Mouse (Mus musculus) kidney, embryonic 14.5 days (tissue): Measurements from ENCODE around the gene Ccdc60. TPM values are rescaled to one million over a fixed set of nuclear protein-coding genes. Genes with fewer than 3 reads are reported as not detected.
A peak's percentile ranks its signal among the peaks of the same experiment; 100 is the strongest.

Source experiments
- ATAC-seq: fragments of 200-750 bp; cut with Nextera tagmentation; 2 replicates; pipeline ENCODE4 v1.8.0; 2017; ENCODE audit warnings: moderate number of reproducible peaks, mild to moderate bottlenecking, moderate TSS enrichment, moderate library complexity; ENCODE audit not compliant: low FRiP score, low TSS enrichment
- H3K27ac ChIP-seq: fragments of 300-500 bp; sonication (generic); 2 replicates; pipeline ENCODE4 v1.5.1; 2014; ENCODE audit warnings: low read depth, mild to moderate bottlenecking, low read length, moderate library complexity, mixed read lengths
- H3K27me3 ChIP-seq: fragments of 300-500 bp; sonication (generic); 2 replicates; pipeline ENCODE4 v1.6.1; 2014; ENCODE audit warnings: mild to moderate bottlenecking, low read length; ENCODE audit not compliant: control insufficient read depth, insufficient read depth
- H3K36me3 ChIP-seq: fragments of 300-500 bp; sonication (generic); 2 replicates; pipeline ENCODE4 v1.6.1; 2014; ENCODE audit warnings: low read length, mixed read lengths; ENCODE audit not compliant: control insufficient read depth, insufficient read depth
- H3K4me1 ChIP-seq: fragments of 300-500 bp; sonication (generic); 2 replicates; pipeline ENCODE4 v1.6.1; 2014; ENCODE audit warnings: low read length, mixed read lengths; ENCODE audit not compliant: control insufficient read depth, insufficient read depth
- H3K4me2 ChIP-seq: fragments of 300-500 bp; sonication (generic); replicated peaks from 2 replicates; pipeline ENCODE4 v1.6.1; 2014; ENCODE audit warnings: low read depth, mild to moderate bottlenecking, low read length
- H3K4me3 ChIP-seq: fragments of 300-500 bp; sonication (generic); 2 replicates; pipeline ENCODE4 v1.5.1; 2014; ENCODE audit warnings: mild to moderate bottlenecking, low read length
- H3K9ac ChIP-seq: fragments of 300-500 bp; sonication (generic); 2 replicates; pipeline ENCODE4 v1.6.1; 2014; ENCODE audit warnings: low read depth, mild to moderate bottlenecking, low read length, moderate library complexity
- H3K9me3 ChIP-seq: fragments of 300-500 bp; sonication (generic); 2 replicates; pipeline ENCODE4 v1.6.1; 2016; ENCODE audit warnings: low read length; ENCODE audit not compliant: control insufficient read depth
- WGBS: fragments of 180-500 bp; shearing (Covaris S2); extraction: QIAGEN DNeasy Blood & Tissue Kit; methylation state at CpG from one replicate; pipeline ENCODE4 v1.1.7; 2014; 5-methylcytosine and 5-hydroxymethylcytosine counted together
- polyA plus RNA-seq: library from polyadenylated mRNA; unstranded; fragments of >200 nt; fragmentation: Nextera tagmentation; extraction: Ambion mirVana; gene quantifications from 2 replicates; pipeline ENCODE4 v1.2.1, GENCODE M21; 2014

The Ccdc60 gene
- 0.47 and 0.55 TPM in 2 replicates for polyA plus RNA-seq

DNA sequence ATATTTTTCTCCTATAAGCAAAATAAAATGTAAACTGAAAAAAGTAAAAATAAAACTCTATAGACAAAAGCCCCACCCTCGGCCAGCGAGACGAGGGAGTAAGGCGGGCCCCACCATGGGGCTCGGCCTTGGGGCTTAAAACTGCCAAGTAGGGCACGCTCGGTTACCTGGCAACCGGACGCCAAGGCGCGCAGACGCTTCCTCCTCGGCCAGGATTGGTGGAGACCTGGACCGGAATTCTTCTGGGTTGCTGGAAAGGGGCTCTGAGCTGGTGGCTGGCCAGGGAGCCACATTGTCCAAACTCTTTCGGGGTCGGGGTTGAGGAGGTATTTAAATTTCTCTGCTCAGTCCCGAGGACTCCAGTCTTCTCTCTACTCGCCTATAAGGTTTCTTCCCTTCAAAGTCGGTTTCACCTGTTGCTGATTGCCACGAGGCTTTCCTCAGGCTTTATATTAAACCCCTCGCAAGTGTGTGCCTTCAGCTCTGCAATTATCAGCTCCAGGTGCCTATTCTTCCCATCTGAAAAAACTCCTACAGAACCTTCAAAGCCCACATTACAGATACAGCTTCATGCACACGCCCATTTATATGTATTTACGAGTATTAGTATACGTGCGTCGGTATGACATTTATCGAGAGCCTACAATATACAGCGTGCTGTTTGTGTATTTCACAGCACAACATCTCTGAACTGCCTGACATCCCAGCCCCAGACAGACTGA is at the start of gene Ccdc60:
Ccdc60 (minus strand) TSS at position 137 of the 722 bp plus-strand sequence.
- ATAC-seq: peak; percentile 88
- no peak within 1 kb of the TSS for H3K27ac ChIP-seq

DNA sequence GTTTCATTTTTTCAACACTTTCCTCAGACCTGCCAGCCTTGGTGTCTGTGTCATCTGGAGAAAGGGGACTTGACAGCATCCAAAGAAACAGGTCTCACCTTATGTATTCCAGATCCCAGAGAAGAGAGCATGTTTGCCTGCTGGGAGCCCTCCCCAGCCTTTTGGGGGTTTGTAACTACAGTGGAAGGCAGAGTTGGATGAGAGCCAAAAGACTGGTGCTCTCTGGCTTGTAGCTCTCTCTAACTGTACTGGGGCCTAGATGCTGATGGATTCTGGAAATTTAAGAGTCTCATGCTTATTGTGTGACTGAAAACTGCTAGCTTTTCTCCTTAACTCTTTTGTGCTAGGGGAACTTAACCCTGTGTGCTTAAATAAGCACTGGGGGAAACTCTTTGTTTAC is 47.4 kb upstream of the Ccdc60 start:
- no peak for ATAC-seq
- H3K27ac ChIP-seq: no peak overlapping the region
- no peak overlapping the region for H3K4me2 ChIP-seq
- no peaks in the 10 kb centered on the region for H3K4me1 ChIP-seq
- no peaks in the 10 kb centered on the region for H3K9me3 ChIP-seq
- no peak overlapping the region for H3K4me3 ChIP-seq
- H3K36me3 ChIP-seq: no peaks in the 10 kb centered on the region
- no peak overlapping the region for H3K9ac ChIP-seq
- H3K27me3 ChIP-seq: no peaks in the 10 kb centered on the region

More for the DNA sequence above, at the start of gene Ccdc60:
- peak within 1 kb of the TSS; percentile 25 for H3K4me3 ChIP-seq
- WGBS: 7% methylated on average over 28 of the region's 28 CpGs
- no peaks in the 10 kb centered on the region for H3K36me3 ChIP-seq
- H3K9me3 ChIP-seq: no peaks in the 10 kb centered on the region
- peaks cover 19% of the 10 kb centered on the region; the same call in 1 of the 2 replicates for H3K4me1 ChIP-seq
- peak within 1 kb of the TSS; percentile 42 for H3K4me2 ChIP-seq
- peak within 1 kb of the TSS; percentile 42 for H3K9ac ChIP-seq
- H3K27me3 ChIP-seq: no peaks in the 10 kb centered on the region

DNA sequence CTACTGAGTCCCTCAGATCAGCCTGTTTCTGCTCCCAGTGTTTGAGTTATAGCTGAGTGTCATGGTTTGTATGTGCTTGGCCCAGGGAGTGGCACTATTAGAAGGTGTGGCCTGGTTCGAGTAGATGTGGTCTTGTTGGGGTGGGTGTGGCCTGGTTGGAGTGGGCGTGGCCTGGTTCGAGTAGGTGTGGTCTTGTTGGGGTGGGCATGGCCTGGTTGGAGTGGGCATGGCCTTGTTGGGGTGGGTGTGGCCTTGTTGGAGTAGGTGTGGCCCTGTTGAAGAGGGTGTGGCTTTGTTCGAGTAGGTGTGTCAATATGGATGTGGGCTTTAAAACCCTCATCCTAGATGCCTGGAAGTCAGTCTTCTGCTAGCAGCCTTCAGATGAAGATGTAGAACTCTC is 40.1 kb upstream of the Ccdc60 start:
- no peaks in the 10 kb centered on the region for H3K36me3 ChIP-seq
- 87% methylated on average over 4 of the region's 4 CpGs for WGBS
- H3K27ac ChIP-seq: no peak overlapping the region
- no peak for ATAC-seq
- 0 out of 2 replicates have a peak, but pooled peaks cover 2% of the 10 kb centered on the region for H3K9me3 ChIP-seq
- no peak overlapping the region for H3K9ac ChIP-seq
- H3K4me2 ChIP-seq: no peak overlapping the region
- peaks cover 7% of the 10 kb centered on the region; the same call in 1 of the 2 replicates for H3K4me1 ChIP-seq
- H3K27me3 ChIP-seq: no peaks in the 10 kb centered on the region
- H3K4me3 ChIP-seq: no peak overlapping the region

DNA sequence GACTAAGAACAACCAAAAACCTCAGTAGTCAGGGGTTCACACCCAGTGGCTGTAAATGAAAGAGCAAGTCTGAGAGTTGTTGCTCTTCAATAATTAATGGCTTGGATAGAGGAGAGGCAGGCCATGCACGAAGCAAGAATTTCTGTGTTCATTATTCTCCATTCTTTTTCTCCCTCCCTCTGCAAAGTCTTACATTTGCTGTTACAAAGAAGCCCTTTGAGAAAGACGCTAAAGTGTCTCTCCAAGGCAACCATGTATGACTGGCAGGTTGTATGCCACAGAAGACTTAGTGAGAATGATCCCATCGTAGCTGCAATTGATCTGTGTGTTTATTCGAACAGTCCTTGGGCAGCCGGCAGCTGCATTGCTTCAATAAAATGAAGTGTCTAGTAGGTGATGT is 34.6 kb upstream of the Ccdc60 start:
- Histone ChIP-seq H3K9ac (no peak overlapping the region), H3K4me1 (peaks cover 7% of the 10 kb centered on the region; the same call in 1 of the 2 replicates), H3K4me2 (no peak overlapping the region), H3K9me3 (no peaks in the 10 kb centered on the region), H3K27ac (no peak overlapping the region), H3K36me3 (no peaks in the 10 kb centered on the region), H3K27me3 (no peaks in the 10 kb centered on the region), H3K4me3 (no peak overlapping the region)
- WGBS: 24% methylated on average over 5 of the region's 5 CpGs
- no peak; the same call in 1 of the 2 replicates for ATAC-seq

DNA sequence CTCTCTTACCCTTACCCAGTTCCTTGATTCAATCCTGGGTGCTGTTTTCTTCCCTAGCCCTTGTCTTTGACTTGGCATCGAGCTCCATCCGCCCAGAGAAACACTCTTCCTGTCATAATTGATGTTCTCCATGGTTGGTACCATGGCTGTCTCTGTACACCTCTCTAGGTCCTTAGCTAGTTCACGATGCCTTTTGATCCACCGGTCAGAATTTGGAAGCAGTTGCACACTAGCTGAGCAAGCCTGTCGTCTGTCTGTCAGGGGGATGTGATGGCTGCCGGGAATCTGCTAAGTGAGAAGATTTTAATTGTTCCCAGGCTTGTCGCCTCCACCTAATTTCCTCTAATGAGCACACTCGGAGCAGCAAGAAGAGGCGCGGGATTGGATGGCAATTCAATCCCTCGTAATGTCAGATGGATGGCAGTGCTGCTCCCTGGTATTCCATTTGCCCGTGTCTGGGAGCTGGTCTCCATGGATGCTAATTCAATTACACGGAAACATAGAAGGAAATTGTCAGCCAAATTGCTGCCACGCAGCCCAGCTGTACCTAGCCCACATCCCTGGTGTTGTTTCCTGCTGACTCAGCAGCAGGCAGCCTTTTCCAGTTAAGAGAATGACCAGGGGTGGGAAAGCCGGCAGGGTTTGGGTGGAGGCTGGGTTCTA is 33.7 kb upstream of the Ccdc60 start:
- ATAC-seq: 0 out of 2 replicates have a peak, but pooled peaks have one; percentile 43
- Histone ChIP-seq H3K9me3 (no peaks in the 10 kb centered on the region), H3K27me3 (no peaks in the 10 kb centered on the region), H3K36me3 (no peaks in the 10 kb centered on the region), H3K4me3 (no peak overlapping the region), H3K27ac (no peak overlapping the region), H3K4me2 (no peak overlapping the region), H3K4me1 (peaks cover 7% of the 10 kb centered on the region; the same call in 1 of the 2 replicates), H3K9ac (no peak overlapping the region)
- WGBS: 25% methylated on average over 15 of the region's 15 CpGs

DNA sequence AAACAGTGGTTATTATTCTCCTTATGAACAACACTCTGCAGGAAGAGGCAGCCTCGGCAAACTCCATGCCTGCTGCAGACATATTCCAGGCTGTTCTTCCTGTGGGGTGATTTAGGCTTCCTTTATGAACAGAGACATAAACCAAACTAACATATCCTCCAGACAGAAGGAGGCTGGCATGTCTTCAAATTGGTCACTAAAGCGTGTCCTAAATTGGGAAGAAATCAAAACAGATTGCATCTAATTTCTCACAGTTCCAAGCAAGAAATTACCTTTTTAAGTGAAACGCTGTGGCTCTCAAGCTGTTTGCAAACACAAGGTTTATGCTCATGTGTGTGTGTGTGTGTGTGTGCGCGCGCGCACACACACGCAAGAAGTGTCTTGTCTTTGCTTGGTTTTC is 24.9 kb upstream of the Ccdc60 start:
- Histone ChIP-seq H3K4me2 (no peak overlapping the region), H3K4me3 (no peak overlapping the region), H3K27me3 (no peaks in the 10 kb centered on the region), H3K4me1 (no peaks in the 10 kb centered on the region), H3K27ac (no peak overlapping the region), H3K9ac (no peak overlapping the region), H3K36me3 (no peaks in the 10 kb centered on the region), H3K9me3 (no peaks in the 10 kb centered on the region)
- WGBS: 89% methylated on average over 8 of the region's 8 CpGs
- ATAC-seq: no peak

DNA sequence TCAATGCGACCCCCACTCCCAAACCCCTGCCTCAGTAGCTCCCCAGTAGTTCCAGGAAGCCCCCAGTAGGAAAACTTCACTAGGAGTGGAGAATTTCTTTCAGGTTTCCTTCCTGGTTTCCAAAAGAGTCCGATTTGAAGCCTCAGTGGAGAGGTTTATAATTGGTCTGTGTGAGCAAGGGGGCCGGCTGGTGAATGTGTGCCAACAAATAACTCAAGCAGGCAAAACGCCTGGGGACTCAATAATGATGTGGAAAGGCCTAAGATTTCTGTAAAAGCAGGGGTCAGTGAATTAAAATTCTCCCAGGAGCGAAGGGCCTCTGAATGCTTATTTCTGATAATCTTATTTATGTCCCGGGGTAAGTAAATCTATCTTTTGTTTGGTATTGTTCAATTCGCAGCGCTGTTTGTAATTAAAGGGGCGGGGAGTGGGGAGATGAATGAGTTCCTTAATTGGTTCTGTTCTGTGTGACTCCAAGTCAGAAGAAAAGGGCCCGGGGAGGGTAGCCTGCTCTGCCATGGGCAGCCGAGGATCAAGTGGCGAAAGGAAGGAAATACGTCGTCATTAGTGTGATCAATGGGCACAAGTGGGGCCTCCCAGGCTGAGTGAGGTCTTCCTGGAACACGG is 23.4 kb upstream of the Ccdc60 start:
- H3K9ac ChIP-seq: no peak overlapping the region
- H3K4me3 ChIP-seq: no peak overlapping the region
- no peak for ATAC-seq
- H3K27me3 ChIP-seq: no peaks in the 10 kb centered on the region
- no peaks in the 10 kb centered on the region for H3K9me3 ChIP-seq
- 43% methylated on average over 15 of the region's 15 CpGs for WGBS
- H3K4me2 ChIP-seq: peak overlapping the region; percentile 12; the same call in 1 of the 2 replicates
- peak overlapping the region; percentile 59; the same call in 1 of the 2 replicates for H3K27ac ChIP-seq
- no peaks in the 10 kb centered on the region for H3K36me3 ChIP-seq
- H3K4me1 ChIP-seq: no peaks in the 10 kb centered on the region

DNA sequence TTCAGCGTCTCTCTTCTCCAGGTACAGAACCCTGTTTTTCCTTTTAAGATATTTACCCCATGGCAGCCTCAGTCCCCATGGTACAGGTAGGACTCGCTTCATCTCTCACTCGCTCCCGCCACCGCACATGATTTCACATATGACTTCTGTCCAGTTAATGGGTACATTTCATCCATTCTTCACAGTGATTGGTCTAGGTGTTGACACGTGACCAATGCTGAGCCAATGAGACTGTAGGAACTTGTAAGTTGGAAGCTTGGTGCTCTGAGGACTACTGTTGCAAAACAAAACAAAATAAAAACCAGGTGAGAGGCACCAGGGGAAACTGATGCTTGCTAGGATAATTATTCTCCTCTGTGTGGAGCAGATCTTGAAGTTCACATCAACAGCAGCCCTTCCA is 22.9 kb upstream of the Ccdc60 start:
- H3K27ac ChIP-seq: 0 out of 2 replicates have a peak overlapping the region, but pooled peaks have one; percentile 59
- H3K4me2 ChIP-seq: no peak overlapping the region
- no peak overlapping the region for H3K9ac ChIP-seq
- H3K9me3 ChIP-seq: no peaks in the 10 kb centered on the region
- no peaks in the 10 kb centered on the region for H3K36me3 ChIP-seq
- H3K4me3 ChIP-seq: no peak overlapping the region
- ATAC-seq: no peak
- no peaks in the 10 kb centered on the region for H3K27me3 ChIP-seq
- 94% methylated on average over 6 of the region's 6 CpGs for WGBS
- H3K4me1 ChIP-seq: no peaks in the 10 kb centered on the region
